Mouse (Mus musculus) liver, embryonic 14.5 days (tissue): ENCODE measurements at regions not wholly inside any gene's neighbourhood (a gene's known extent, or its start where the extent isn't known, plus 50 kb on each side); places are given as distances from the start of the nearest gene placed in this dataset.

Experiments
- CTCF ChIP-seq: IDR thresholded peaks from 2 replicates; pipeline ENCODE4 v1.5.1; 2016; ENCODE audit warnings: antibody characterized with exemption, low read depth, control low read depth
- EP300 ChIP-seq: IDR thresholded peaks from 2 replicates; pipeline ENCODE4 v1.6.1; 2016; ENCODE audit warnings: antibody characterized with exemption, low read depth

DNA sequence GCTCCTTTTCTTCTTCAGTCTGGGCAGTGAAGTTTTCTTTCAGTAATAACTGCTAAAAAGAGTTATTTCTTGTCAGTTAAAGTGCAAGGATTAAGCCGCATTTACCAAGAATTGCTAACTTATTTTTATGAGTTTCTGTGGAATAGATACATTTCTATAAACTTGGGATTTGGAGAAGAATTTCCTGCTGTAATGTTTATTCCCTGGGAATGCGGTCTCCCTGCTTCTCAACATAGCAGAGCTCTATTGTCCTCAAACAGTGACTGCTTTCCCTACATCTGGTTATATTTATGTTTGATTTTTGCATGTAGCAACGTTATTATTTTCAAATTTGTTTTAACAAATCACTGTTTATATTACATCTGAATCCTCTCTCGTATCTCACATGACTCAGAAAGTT lies 66.3 kb downstream of the Spry2 start:
- TF ChIP-seq CTCF (no peak), EP300 (no peak)
